Mouse (Mus musculus): ENCODE results near the gene Kif4. TPM values are rescaled to one million over a fixed set of nuclear protein-coding genes. Genes with fewer than 3 reads are reported as not detected.

Gene Kif4
- total and polyA plus RNA-seq, 3 experiments: 24.0 to 34.6 (median 29.5) TPM

DNA sequence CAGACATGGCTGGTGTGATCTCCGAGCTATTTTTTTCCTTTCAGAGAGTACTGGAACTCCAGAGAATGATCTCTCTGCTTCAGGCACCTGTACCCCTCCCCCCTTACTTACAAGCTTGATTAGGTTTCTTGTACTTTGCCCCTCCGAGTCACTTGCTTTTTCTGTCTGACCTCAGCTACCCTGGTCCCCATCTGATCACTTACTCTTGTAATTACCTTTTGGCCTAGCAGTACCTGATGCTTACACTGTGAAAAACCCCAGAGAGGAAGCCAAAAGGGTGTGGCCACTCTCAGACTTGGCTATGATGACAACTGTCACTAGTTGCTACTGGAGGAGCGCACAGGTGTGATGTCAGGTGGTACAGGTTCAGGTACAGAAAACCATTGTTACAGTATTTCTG lies 7.0 kb upstream of the Kif4 start:
- H3K79me2 ChIP-seq (replicated peaks; ENCODE audit: control insufficient read depth, extremely low read depth, insufficient read depth, poor library complexity, severe bottlenecking): no peaks in the 10 kb centered on the region
- no peaks in the 10 kb centered on the region for H3K27me3 ChIP-seq (replicated peaks)
- DNase-seq (ENCODE audit: extremely low read depth): no peak
- H3K4me1 ChIP-seq (ENCODE audit: control insufficient read depth in 1 of 2, insufficient read depth in 2 of 2): peaks cover 0 to 18% of the 10 kb centered on the region in 2 experiments; a peak in 2 of 4 replicates
- H3K27ac ChIP-seq (ENCODE audit: insufficient read depth, low read depth): no peak overlapping the region
- TF ChIP-seq ZNF384 (IDR thresholded peaks at IDR 0.05; ENCODE audit: low read depth, low read length) (no peak), POLR2A (IDR thresholded peaks at IDR 0.05; ENCODE audit: low read depth, low read length) (no peak), RCOR1 (conservative IDR thresholded peaks at IDR 0.05; ENCODE audit: low read depth, low read length) (no peak), IRF4 (IDR thresholded peaks at IDR 0.05; ENCODE audit: low read depth, low read length) (no peak)
- dilution Hi-C loops (cut with MboI; ENCODE audit: extremely low pct_ligation_motif_present, extremely low pct_unique_long_range_greater_than_20kb, low sequenced_read_pairs): no loop called here
- H3K4me3 ChIP-seq (replicated peaks in 1 of 3; ENCODE audit: low read depth in 2 of 3, low read length in 2 of 3, poor library complexity in 1 of 3): no peak overlapping the region
- H3K4me2 ChIP-seq (ENCODE audit: insufficient read depth, low read depth, poor library complexity, severe bottlenecking): no peak overlapping the region
- H3K9me3 ChIP-seq (replicated peaks; ENCODE audit: low read length): no peaks in the 10 kb centered on the region
- peaks cover 8 to 23% of the 10 kb centered on the region in 2 experiments for H3K36me3 ChIP-seq (replicated peaks in 1 of 2; ENCODE audit: control insufficient read depth in 1 of 2, insufficient read depth in 1 of 2, low read length in 1 of 2)
- no peak overlapping the region for H3K9ac ChIP-seq (ENCODE audit: insufficient read depth, low read depth)
- in situ Hi-C loops (cut with MboI; ENCODE audit: low pct_ligation_motif_present, low pct_unique_long_range_greater_than_20kb, low sequenced_read_pairs): no loop called here

DNA sequence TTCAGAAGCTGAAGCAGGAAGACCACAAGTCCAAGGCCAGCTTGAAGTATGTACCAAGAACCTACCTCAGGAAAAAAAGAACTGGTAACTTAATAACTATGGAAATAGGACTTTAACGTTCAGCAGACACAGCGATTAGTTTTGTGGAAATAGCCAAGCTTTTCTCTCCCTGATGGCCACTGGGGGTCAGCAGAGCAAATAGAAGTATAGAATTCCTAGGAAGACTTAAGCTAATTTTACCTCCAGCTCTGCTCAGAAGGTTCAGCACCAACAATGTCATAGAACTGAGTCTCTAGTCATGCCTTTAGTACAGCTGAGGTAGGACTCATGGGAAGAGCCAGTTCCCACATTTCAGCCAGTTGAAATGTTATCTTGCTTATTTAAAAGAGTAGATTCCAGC lies 4.2 kb upstream of the Kif4 start:
- H3K4me2 ChIP-seq (ENCODE audit: insufficient read depth, low read depth, poor library complexity, severe bottlenecking): no peak overlapping the region
- no peaks in the 10 kb centered on the region for H3K9me3 ChIP-seq (replicated peaks; ENCODE audit: low read length)
- DNase-seq (ENCODE audit: extremely low read depth): no peak
- H3K27me3 ChIP-seq (replicated peaks): no peaks in the 10 kb centered on the region
- no peak overlapping the region for H3K9ac ChIP-seq (ENCODE audit: insufficient read depth, low read depth)
- in situ Hi-C loops (cut with MboI; ENCODE audit: low pct_ligation_motif_present, low pct_unique_long_range_greater_than_20kb, low sequenced_read_pairs) (no loop called here), dilution Hi-C loops (cut with MboI; ENCODE audit: extremely low pct_ligation_motif_present, extremely low pct_unique_long_range_greater_than_20kb, low sequenced_read_pairs) (no loop called here)
- peaks cover 7% of the 10 kb centered on the region for H3K79me2 ChIP-seq (replicated peaks; ENCODE audit: control insufficient read depth, extremely low read depth, insufficient read depth, poor library complexity, severe bottlenecking)
- peaks cover 12 to 34% of the 10 kb centered on the region in 2 experiments for H3K36me3 ChIP-seq (replicated peaks in 1 of 2; ENCODE audit: control insufficient read depth in 1 of 2, insufficient read depth in 1 of 2, low read length in 1 of 2)
- no peak overlapping the region for H3K4me3 ChIP-seq (replicated peaks in 1 of 3; ENCODE audit: low read depth in 2 of 3, low read length in 2 of 3, poor library complexity in 1 of 3)
- H3K27ac ChIP-seq (ENCODE audit: insufficient read depth, low read depth): no peak overlapping the region
- peaks cover 0 to 25% of the 10 kb centered on the region in 2 experiments; a peak in 2 of 4 replicates for H3K4me1 ChIP-seq (ENCODE audit: control insufficient read depth in 1 of 2, insufficient read depth in 2 of 2)
- TF ChIP-seq ZNF384 (IDR thresholded peaks at IDR 0.05; ENCODE audit: low read depth, low read length) (no peak), JUN (IDR thresholded peaks at IDR 0.05; ENCODE audit: insufficient read depth, low read depth, low read length) (no peak), MAZ (IDR thresholded peaks at IDR 0.05; ENCODE audit: low read depth, low read length) (no peak), CTCF (conservative IDR thresholded peaks at IDR 0.05 in 1 of 2, IDR thresholded peaks at IDR 0.05 in 1 of 2; ENCODE audit: low read depth in 2 of 2, low read length in 2 of 2) (0 out of 4 replicates have a peak, but pooled peaks of 1 of the 2 experiments have one; percentile 6), BHLHE40 (IDR thresholded peaks at IDR 0.05; ENCODE audit: low read depth, low read length) (no peak), NRF1 (IDR thresholded peaks at IDR 0.05; ENCODE audit: low read depth, low read length) (no peak), ELF1 (IDR thresholded peaks at IDR 0.05; ENCODE audit: low read depth, low read length) (no peak), UBTF (IDR thresholded peaks at IDR 0.05; ENCODE audit: low read depth, low read length) (no peak), MYC (IDR thresholded peaks at IDR 0.05; ENCODE audit: low read depth, low read length) (no peak)

DNA sequence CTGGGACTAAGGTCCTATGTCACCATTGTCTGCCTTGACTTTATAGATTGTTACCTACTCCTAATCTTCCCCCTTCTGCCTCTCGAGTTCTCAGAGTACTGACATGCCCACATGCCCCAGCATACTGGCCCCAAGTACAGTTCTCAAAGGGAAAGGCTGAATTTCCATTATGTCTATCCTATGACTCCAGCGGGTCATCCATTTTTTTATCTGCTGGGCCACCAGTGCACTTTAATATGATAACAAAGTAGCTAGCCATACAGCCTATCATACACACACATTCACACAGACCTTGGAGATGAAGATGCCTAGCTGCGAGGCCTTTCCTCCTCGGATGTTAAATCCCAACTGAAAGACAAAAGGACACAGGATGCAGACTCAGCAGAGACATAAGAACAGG lies 1.3 kb upstream of the Kif4 start:
- H3K4me3 ChIP-seq (replicated peaks in 1 of 3; ENCODE audit: low read depth in 2 of 3, low read length in 2 of 3, poor library complexity in 1 of 3): no peak overlapping the region
- H3K9me3 ChIP-seq (replicated peaks; ENCODE audit: low read length): no peaks in the 10 kb centered on the region
- peaks cover 0 to 12% of the 10 kb centered on the region in 2 experiments; a peak in 2 of 4 replicates for H3K4me1 ChIP-seq (ENCODE audit: control insufficient read depth in 1 of 2, insufficient read depth in 2 of 2)
- H3K79me2 ChIP-seq (replicated peaks; ENCODE audit: control insufficient read depth, extremely low read depth, insufficient read depth, poor library complexity, severe bottlenecking): peaks cover 19% of the 10 kb centered on the region
- H3K4me2 ChIP-seq (ENCODE audit: insufficient read depth, low read depth, poor library complexity, severe bottlenecking): no peak overlapping the region
- H3K27me3 ChIP-seq (replicated peaks): no peaks in the 10 kb centered on the region
- H3K36me3 ChIP-seq (replicated peaks in 1 of 2; ENCODE audit: control insufficient read depth in 1 of 2, insufficient read depth in 1 of 2, low read length in 1 of 2): peaks cover 12 to 40% of the 10 kb centered on the region in 2 experiments
- in situ Hi-C loops (cut with MboI; ENCODE audit: low pct_ligation_motif_present, low pct_unique_long_range_greater_than_20kb, low sequenced_read_pairs): no loop called here
- DNase-seq (ENCODE audit: extremely low read depth): no peak
- no peak overlapping the region for H3K27ac ChIP-seq (ENCODE audit: insufficient read depth, low read depth)
- no peak overlapping the region for H3K9ac ChIP-seq (ENCODE audit: insufficient read depth, low read depth)
- TF ChIP-seq JUN (IDR thresholded peaks at IDR 0.05; ENCODE audit: insufficient read depth, low read depth, low read length): no peak
- TF ChIP-seq TCF12 (IDR thresholded peaks at IDR 0.05; ENCODE audit: low read depth, low read length): no peak
- TF ChIP-seq SIN3A (IDR thresholded peaks at IDR 0.05; ENCODE audit: low read length): no peak
- TF ChIP-seq USF2 (conservative IDR thresholded peaks at IDR 0.05; ENCODE audit: low read depth, low read length): no peak
- TF ChIP-seq KAT2A (IDR thresholded peaks at IDR 0.05; ENCODE audit: insufficient replicate concordance, low read length): no peak
- TF ChIP-seq ELF1 (IDR thresholded peaks at IDR 0.05; ENCODE audit: low read depth, low read length): no peak
- no peak for TF ChIP-seq RCOR1 (conservative IDR thresholded peaks at IDR 0.05; ENCODE audit: low read depth, low read length)
- no peak for TF ChIP-seq MXI1 (IDR thresholded peaks at IDR 0.05; ENCODE audit: low read depth, low read length)
- TF ChIP-seq ZKSCAN1 (IDR thresholded peaks at IDR 0.05; ENCODE audit: borderline replicate concordance, low read depth, low read length): no peak
- dilution Hi-C loops (cut with MboI; ENCODE audit: extremely low pct_ligation_motif_present, extremely low pct_unique_long_range_greater_than_20kb, low sequenced_read_pairs): no loop called here

Data from CH12.LX (cell line).